Mouse (Mus musculus) MEL (cell line): Measurements from ENCODE around the gene 4930524B15Rik. TPM values are rescaled to one million over a fixed set of nuclear protein-coding genes. Genes with fewer than 3 reads are reported as not detected.
"Not testable (repeated sequence)": the region's sequence is repeated elsewhere in the genome, so short reads cannot be mapped to it uniquely, and the experiment has no call there.

Experiments used
- DNase-seq: peaks from one replicate; pipeline ENCODE4 v3.0.0; 2011; ENCODE audit warnings: low read depth, low spot score
- H3K27ac ChIP-seq: 2 replicates; pipeline ENCODE4 v1.5.1; 2012; ENCODE audit warnings: low read depth, mild to moderate bottlenecking, control low read depth, low read length, moderate library complexity; ENCODE audit not compliant: control insufficient read depth
- H3K27me3 ChIP-seq, 2 experiments: fragments of 150-350 bp in 1 of 2; sonication (generic) in 1 of 2; 2 replicates each; pipeline ENCODE4 v1.6.1; 2012; ENCODE audit warnings: low read length in 2 of 2, mild to moderate bottlenecking in 2 of 2, improper control_type of control experiment in 1 of 2, moderate library complexity in 1 of 2; ENCODE audit not compliant: insufficient read depth in 2 of 2, control insufficient read depth in 1 of 2
- H3K36me3 ChIP-seq, 2 experiments: 2 replicates each; pipeline ENCODE4 v1.6.1; 2012 to 2014; ENCODE audit warnings: low read length in 2 of 2, improper control_type of control experiment in 1 of 2, inconsistent platforms in 1 of 2, mild to moderate bottlenecking in 1 of 2; ENCODE audit not compliant: insufficient read depth in 2 of 2, control insufficient read depth in 1 of 2
- H3K4me1 ChIP-seq, 2 experiments: fragments of 150-350 bp in 1 of 2; sonication (generic) in 1 of 2; 2 replicates each; pipeline ENCODE4 v1.6.1; 2012; ENCODE audit warnings: low read length in 2 of 2, improper control_type of control experiment in 1 of 2, mild to moderate bottlenecking in 1 of 2; ENCODE audit not compliant: insufficient read depth in 2 of 2, control insufficient read depth in 1 of 2
- H3K4me3 ChIP-seq, 2 experiments: fragments of 150-350 bp in 1 of 2; sonication (generic) in 1 of 2; 2 replicates each; pipeline ENCODE4 v1.5.1; 2012; ENCODE audit warnings: low read depth in 2 of 2, low read length in 2 of 2, mild to moderate bottlenecking in 2 of 2, moderate library complexity in 2 of 2, control low read depth in 1 of 2, improper control_type of control experiment in 1 of 2; ENCODE audit not compliant: control insufficient read depth in 1 of 2, insufficient read depth in 1 of 2
- H3K79me2 ChIP-seq: 2 replicates; pipeline ENCODE4 v1.6.1; 2012; ENCODE audit warnings: mild to moderate bottlenecking, low read length, moderate library complexity; ENCODE audit not compliant: control insufficient read depth, poor library complexity, insufficient read depth
- H3K9ac ChIP-seq: 2 replicates; pipeline ENCODE4 v1.6.1; 2012; ENCODE audit warnings: low read depth, mild to moderate bottlenecking, control low read depth, low read length, moderate library complexity; ENCODE audit not compliant: control insufficient read depth, poor library complexity, severe bottlenecking
- H3K9me3 ChIP-seq: fragments of 150-350 bp; sonication (generic); replicated peaks from 2 replicates; pipeline ENCODE4 v1.6.1; 2012; ENCODE audit warnings: mild to moderate bottlenecking, low read length, improper control_type of control experiment, moderate library complexity; ENCODE audit not compliant: insufficient read depth
- CTCF ChIP-seq, 3 experiments: IDR thresholded peaks in 2 of 3; conservative IDR thresholded peaks in 1 of 3; 2 replicates each; pipeline ENCODE4 v1.5.1; 2011 to 2012; ENCODE audit warnings: low read length in 3 of 3, low read depth in 2 of 3, mild to moderate bottlenecking in 2 of 3, improper control_type of control experiment in 1 of 3, inconsistent platforms in 1 of 3, mixed read lengths in 1 of 3, moderate library complexity in 1 of 3; ENCODE audit not compliant: control insufficient read depth in 1 of 3, insufficient read depth in 1 of 3, poor library complexity in 1 of 3, severe bottlenecking in 1 of 3
- EP300 ChIP-seq, 2 experiments: IDR thresholded peaks; 2 replicates each; pipeline ENCODE4 v1.6.1; 2011; ENCODE audit warnings: improper control_type of control experiment in 2 of 2, low read length in 2 of 2, low read depth in 1 of 2, mild to moderate bottlenecking in 1 of 2
- HCFC1 ChIP-seq: IDR thresholded peaks from 2 replicates; pipeline ENCODE4 v1.6.1; 2012; ENCODE audit warnings: low read depth, mild to moderate bottlenecking, inconsistent platforms, low read length, improper control_type of control experiment, moderate library complexity
- MAX ChIP-seq: IDR thresholded peaks from 2 replicates; pipeline ENCODE4 v1.6.1; 2011; ENCODE audit warnings: low read length, improper control_type of control experiment
- MAZ ChIP-seq: IDR thresholded peaks from 2 replicates; pipeline ENCODE4 v1.6.1; 2012; ENCODE audit warnings: low read depth, mild to moderate bottlenecking, inconsistent platforms, low read length, improper control_type of control experiment
- MEF2A ChIP-seq: IDR thresholded peaks from 2 replicates; pipeline ENCODE4 v1.6.1; 2014; ENCODE audit warnings: low read depth, mild to moderate bottlenecking, inconsistent platforms, low read length, improper control_type of control experiment; ENCODE audit not compliant: poor library complexity, insufficient replicate concordance, severe bottlenecking; ENCODE audit errors: extremely low read depth
- NRF1 ChIP-seq: IDR thresholded peaks from 2 replicates; pipeline ENCODE4 v1.6.1; 2014; ENCODE audit warnings: low read depth, mild to moderate bottlenecking, inconsistent platforms, low read length, improper control_type of control experiment, moderate library complexity; ENCODE audit not compliant: poor library complexity, insufficient read depth, severe bottlenecking
- POLR2A ChIP-seq, 2 experiments: IDR thresholded peaks; 2 replicates each; pipeline ENCODE4 v1.6.1; 2011 to 2012; ENCODE audit warnings: low read length in 2 of 2, mild to moderate bottlenecking in 2 of 2, control low read depth in 1 of 2, improper control_type of control experiment in 1 of 2, low read depth in 1 of 2, moderate library complexity in 1 of 2; ENCODE audit not compliant: control insufficient read depth in 1 of 2, insufficient read depth in 1 of 2, poor library complexity in 1 of 2
- POLR2AphosphoS2 ChIP-seq: IDR thresholded peaks from 2 replicates; pipeline ENCODE4 v1.6.1; 2011; ENCODE audit warnings: low read length, improper control_type of control experiment
- POLR2AphosphoS5 ChIP-seq: IDR thresholded peaks from 2 replicates; pipeline ENCODE4 v1.6.1; 2012; ENCODE audit warnings: low read depth, borderline replicate concordance, mild to moderate bottlenecking, inconsistent platforms, low read length, moderate library complexity, mixed read lengths
- RAD21 ChIP-seq: IDR thresholded peaks from 2 replicates; pipeline ENCODE4 v1.6.1; 2011; ENCODE audit warnings: mild to moderate bottlenecking, low read depth, low read length, improper control_type of control experiment
- SMC3 ChIP-seq: IDR thresholded peaks from 2 replicates; pipeline ENCODE4 v1.6.1; 2011; ENCODE audit warnings: low read depth, low read length, improper control_type of control experiment
- TBP ChIP-seq: IDR thresholded peaks from 2 replicates; pipeline ENCODE4 v1.8.0; 2011; ENCODE audit warnings: low read depth, low read length, improper control_type of control experiment
- ZC3H11A ChIP-seq: IDR thresholded peaks from 2 replicates; pipeline ENCODE4 v1.6.1; 2012; ENCODE audit warnings: low read depth, mild to moderate bottlenecking, inconsistent platforms, low read length, improper control_type of control experiment
- polyA plus RNA-seq, 2 experiments: library from polyadenylated mRNA; stranded (reverse) in 1 of 2; unstranded in 1 of 2; fragments of >175 nt in 1 of 2; fragments of >200 nt in 1 of 2; gene quantifications; 2 replicates each; pipeline versions ENCODE4 v1.2.1 to v1.2.4; 2012; ENCODE audit warnings: low replicate concordance in 2 of 2, low read depth in 1 of 2; ENCODE audit not compliant: insufficient read length in 2 of 2, insufficient read depth in 1 of 2, missing spikeins in 1 of 2
- total RNA-seq: library from RNA; depleted of rRNA; stranded (reverse); fragments of 300-350 nt; gene quantifications from 2 replicates; pipeline ENCODE4 v1.2.3, GENCODE M21; 2012

The 4930524B15Rik gene
- total and polyA plus RNA-seq, 3 experiments, result 0.03 TPM; not detected in 2

GRCm38 (mm10) chr11:31975678-31976077, 10.3 kb downstream of the 4930524B15Rik start:
- no peaks in the 10 kb centered on the region for H3K36me3 ChIP-seq
- no peak for DNase-seq
- H3K27ac ChIP-seq, result no peak overlapping the region
- no peaks in the 10 kb centered on the region for H3K9me3 ChIP-seq
- no peaks in the 10 kb centered on the region for H3K4me1 ChIP-seq
- H3K79me2 ChIP-seq, result no peaks in the 10 kb centered on the region
- H3K27me3 ChIP-seq, result peaks cover 1 to 2% of the 10 kb centered on the region in 2 experiments; a peak in 3 of 4 replicates
- H3K9ac ChIP-seq, result no peak overlapping the region
- no peak overlapping the region for H3K4me3 ChIP-seq
- TF ChIP-seq EP300 (IDR thresholded peaks at IDR 0.05; ENCODE audit: low read depth in 1 of 2, low read length in 2 of 2), result no peak

- Histone ChIP-seq H3K27me3 (peaks cover 1 to 2% of the 10 kb centered on the region in 2 experiments; a peak in 3 of 4 replicates), H3K27ac (no peak overlapping the region), H3K9me3 (no peaks in the 10 kb centered on the region), H3K36me3 (no peaks in the 10 kb centered on the region), H3K4me1 (no peaks in the 10 kb centered on the region), H3K4me3 (no peak overlapping the region), H3K79me2 (no peaks in the 10 kb centered on the region), H3K9ac (no peak overlapping the region)
- no peak for TF ChIP-seq NRF1
- no peak for TF ChIP-seq TBP
- no peak for TF ChIP-seq RAD21
- TF ChIP-seq POLR2AphosphoS2, result no peak
- TF ChIP-seq MAX, result no peak
- no peak for TF ChIP-seq POLR2AphosphoS5
- TF ChIP-seq HCFC1, result no peak
- TF ChIP-seq ZC3H11A, result no peak
- no peak for TF ChIP-seq SMC3
- no peak for TF ChIP-seq MAZ
- TF ChIP-seq EP300 (IDR thresholded peaks at IDR 0.05; ENCODE audit: low read depth in 1 of 2, low read length in 2 of 2), result no peak
- TF ChIP-seq CTCF (IDR thresholded peaks at IDR 0.05 in 2 of 3, conservative IDR thresholded peaks at IDR 0.05 in 1 of 3; ENCODE audit: control insufficient read depth in 1 of 3, insufficient read depth in 1 of 3, low read depth in 2 of 3, low read length in 3 of 3, poor library complexity in 1 of 3, severe bottlenecking in 1 of 3), result no peak
- TF ChIP-seq MEF2A, result no peak
- no peak for TF ChIP-seq POLR2A (IDR thresholded peaks at IDR 0.05; ENCODE audit: control insufficient read depth in 1 of 2, insufficient read depth in 1 of 2, low read depth in 1 of 2, low read length in 2 of 2, poor library complexity in 1 of 2)
- DNase-seq, result no peak
Observed at GRCm38 (mm10) chr11:31976137-31976536, 10.7 kb downstream of the 4930524B15Rik start.

- not testable (repeated sequence) for H3K9ac ChIP-seq, H3K4me3 ChIP-seq, H3K9me3 ChIP-seq, H3K79me2 ChIP-seq, H3K27me3 ChIP-seq, H3K27ac ChIP-seq, DNase-seq
- peaks cover 0 to 14% of the 10 kb centered on the region in 2 experiments; a peak in 2 of 4 replicates for H3K36me3 ChIP-seq
- H3K4me1 ChIP-seq, result peaks cover 5 to 10% of the 10 kb centered on the region in 2 experiments; a peak in 2 of 4 replicates
Observed at GRCm38 (mm10) chr11:31980089-31980488, 14.7 kb downstream of the 4930524B15Rik start.
